Mouse (Mus musculus) adipocyte (in vitro differentiated cells): ENCODE data around the gene Nphp1.

Source experiments
- DNase-seq: peaks from one replicate; pipeline ENCODE4 v3.0.0-alpha.2; 2016; ENCODE audit warnings: low spot score

The Nphp1 gene

DNA sequence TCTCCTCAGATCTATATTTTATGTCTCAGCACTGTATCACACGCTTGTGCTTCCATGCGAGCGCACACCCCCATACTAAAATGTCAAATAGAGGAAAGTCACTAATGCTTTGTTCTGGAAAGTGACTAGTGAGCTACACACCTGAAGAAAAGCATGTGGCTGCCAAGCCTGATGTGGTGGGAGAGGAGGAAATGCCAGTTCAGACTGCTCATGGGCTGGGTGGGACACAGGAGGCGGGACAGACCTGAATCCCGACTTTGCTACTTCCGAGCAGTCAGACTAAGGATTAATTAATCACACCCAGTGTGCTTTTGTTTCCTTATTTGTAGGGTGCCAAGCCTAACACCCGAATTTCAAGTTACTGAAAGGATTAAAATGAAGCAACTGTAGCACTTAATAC, 40.4 kb downstream of the Nphp1 start:
- no peak for DNase-seq

DNA sequence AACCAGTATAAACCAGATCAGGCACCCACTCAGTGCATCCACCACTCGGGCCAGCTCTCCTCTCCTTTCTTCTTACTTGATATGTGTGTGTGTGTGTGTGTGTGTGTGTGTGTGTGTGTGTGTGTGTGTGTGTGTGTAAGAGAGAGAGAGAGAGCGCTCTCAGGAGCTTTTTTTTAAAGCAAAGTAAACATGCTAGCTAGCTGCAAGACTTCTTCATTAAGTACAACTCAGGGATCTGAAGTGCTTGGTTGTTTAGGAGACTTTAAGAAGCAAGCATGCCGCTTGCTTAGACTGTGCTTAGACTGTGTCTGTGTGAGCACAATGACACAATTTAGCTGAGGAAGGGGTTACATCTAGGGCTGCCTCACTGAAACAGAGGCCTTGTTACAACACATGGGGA, 46.1 kb downstream of the Nphp1 start:
- no peak for DNase-seq

DNA sequence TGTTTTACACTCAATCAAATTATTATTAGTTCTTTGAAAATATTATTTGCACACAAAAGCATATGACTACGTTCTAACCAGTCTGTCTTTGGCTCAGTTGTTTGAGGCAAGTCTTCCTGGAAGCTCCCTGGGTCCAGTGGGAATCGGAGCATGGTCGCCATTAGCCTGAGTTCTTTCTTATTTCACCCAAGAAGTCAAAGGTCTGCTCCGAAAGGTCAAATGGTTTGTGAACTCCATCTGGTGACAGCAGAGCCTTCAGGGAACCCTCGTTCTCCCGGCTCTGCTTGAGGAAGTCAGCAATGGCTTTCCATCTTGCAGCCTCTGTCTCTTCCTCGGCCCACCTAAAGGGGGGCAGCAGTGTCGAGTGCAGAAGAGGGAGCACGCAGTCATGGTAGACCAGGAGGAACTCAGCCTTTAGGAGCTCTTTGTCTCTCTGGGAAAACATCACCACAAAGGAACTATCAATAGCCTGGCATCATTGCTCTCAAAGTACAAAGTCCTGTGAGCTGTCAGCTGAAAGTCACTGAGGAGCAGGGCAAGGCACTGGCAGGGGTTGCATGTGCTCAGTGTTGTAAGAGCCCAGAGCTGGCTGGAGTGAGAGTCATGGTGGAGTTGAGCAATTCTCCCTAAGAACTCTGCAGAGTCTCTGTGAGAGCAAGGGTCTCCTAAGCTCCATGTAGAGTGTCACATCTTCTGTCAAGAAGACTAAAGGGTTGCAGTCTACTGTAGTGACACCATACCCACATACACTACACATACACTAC, 47.8 kb downstream of the Nphp1 start:
- peak; percentile 90 for DNase-seq

DNA sequence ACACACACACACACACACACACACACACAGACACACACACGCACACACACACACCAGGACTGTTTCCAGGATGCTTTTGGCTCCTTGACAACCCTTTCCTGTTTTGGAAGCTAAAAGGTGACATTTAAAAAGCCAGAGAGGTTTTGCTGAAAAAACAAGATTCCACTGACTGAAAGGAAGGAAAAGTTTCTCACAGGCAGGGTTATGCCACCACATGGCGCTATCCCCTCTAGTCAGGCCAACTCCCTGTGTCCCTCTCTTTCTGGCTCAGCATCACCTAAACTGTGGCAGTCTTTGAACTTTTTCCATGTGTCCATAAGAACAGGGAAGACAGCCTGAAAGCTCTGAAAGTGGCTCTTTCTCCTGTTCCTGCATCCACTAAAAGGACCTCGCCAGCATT, 50.8 kb downstream of the Nphp1 start:
- DNase-seq = no peak

DNA sequence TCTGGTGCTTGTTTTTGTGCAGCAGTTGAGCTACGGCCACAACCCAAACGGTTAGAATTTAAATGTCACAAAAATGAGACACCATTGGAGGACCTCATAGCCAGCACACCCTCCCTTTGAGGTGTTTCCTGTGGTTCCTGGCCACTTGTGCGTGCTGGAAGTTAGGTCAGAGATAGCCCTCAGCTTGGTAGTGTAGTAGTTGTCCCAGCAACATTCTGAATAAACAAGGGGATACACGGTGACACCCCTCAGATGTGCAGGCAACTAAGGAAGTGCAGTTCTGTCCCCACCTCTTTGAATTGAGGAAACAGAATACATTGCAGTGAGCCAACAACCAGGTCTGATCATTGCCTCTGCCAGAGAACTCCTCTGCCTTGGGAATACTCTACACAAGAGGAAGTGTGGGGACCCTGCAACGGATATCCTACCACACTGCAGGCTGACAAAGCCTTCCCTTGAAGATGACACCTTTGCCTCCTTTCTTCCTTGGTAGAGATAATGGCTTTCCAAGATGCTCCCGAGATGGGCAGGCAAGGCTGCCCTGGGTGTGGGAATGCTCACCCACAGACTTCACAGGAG, 52.0 kb downstream of the Nphp1 start:
- DNase-seq = no peak

DNA sequence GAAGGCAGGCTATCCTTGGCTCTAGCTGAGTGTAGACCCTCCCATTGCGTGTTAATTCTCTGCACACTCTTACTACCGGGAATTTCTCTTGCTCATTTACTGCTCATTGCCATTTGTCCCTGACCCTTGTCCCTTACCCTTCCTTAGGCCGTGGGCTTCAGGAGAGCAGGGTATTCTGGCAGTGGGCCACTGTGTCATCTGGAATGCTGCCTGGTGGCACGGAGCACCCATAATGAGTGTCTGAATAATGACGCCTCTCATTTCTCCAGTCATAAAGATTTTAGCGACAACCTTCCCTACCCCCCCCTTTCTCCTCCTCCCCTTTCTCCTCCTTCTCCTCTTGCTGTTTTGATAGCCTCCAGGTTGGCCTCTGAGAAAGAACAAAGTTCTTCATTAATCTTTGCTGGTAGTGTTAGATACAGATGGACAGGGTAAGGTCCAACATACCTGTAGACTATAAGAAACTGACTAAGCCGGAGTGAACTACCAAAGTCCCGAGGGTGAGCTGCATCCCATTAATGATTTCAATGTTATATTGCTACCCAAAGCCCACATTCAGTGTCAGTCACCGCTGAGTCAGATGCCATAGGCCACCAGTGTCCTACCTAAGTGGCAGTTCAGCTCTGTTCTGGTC, 53.1 kb downstream of the Nphp1 start:
- DNase-seq = no peak

- DNase-seq = no peak
Measured at GRCm38 (mm10) chr2:127734889-127735288, 53.8 kb downstream of the Nphp1 start.

DNA sequence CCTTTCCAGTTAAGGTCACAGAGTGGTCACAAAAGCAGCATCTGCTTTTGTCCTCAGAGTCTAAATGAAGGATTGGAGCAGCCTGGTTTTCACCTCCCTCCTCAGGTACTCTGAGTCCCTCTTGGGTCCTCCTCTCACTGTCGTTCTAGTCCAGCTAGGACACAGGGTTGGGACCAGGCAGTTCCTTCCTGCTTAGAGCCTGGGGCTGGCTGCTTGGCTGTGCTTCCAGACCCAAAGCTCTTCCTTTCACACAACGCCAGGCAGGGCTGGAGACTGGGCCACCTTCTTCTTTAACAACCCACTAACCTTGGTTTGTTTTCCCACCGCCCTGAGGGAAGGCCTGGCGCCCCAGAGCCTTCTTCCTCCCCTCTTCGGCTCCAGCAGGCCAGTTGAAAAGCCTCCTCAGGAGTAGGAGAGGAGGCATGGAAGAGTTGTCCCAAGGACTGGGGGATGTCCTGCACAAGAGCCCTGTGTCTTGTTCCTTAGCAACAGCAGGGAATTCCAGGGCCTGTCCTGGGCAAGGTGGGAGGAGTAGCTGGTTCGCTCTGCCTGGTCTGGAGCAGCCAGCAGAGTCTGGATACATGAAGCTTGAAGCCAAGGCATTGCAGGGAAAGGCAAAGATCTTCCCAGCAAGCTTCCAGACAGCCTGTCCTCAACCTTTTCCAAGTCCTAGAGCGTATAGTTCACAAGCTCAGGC, 58.2 kb downstream of the Nphp1 start:
- DNase-seq = no peak

GRCm38 (mm10) chr2:127729671-127730070, 59.0 kb downstream of the Nphp1 start, which contains the start of gene Mall:
TSS of gene Mall (minus strand) at chr2:127729932.
- no peak for DNase-seq

- no peak for DNase-seq
Measured at GRCm38 (mm10) chr2:127728661-127729450, 59.8 kb downstream of the Nphp1 start.

GRCm38 (mm10) chr2:127728146-127728545, 60.6 kb downstream of the Nphp1 start:
- DNase-seq = no peak

GRCm38 (mm10) chr2:127723193-127723592, 65.5 kb downstream of the Nphp1 start:
- no peak for DNase-seq

GRCm38 (mm10) chr2:127722176-127722892, 66.4 kb downstream of the Nphp1 start:
- peak; percentile 90 for DNase-seq

DNA sequence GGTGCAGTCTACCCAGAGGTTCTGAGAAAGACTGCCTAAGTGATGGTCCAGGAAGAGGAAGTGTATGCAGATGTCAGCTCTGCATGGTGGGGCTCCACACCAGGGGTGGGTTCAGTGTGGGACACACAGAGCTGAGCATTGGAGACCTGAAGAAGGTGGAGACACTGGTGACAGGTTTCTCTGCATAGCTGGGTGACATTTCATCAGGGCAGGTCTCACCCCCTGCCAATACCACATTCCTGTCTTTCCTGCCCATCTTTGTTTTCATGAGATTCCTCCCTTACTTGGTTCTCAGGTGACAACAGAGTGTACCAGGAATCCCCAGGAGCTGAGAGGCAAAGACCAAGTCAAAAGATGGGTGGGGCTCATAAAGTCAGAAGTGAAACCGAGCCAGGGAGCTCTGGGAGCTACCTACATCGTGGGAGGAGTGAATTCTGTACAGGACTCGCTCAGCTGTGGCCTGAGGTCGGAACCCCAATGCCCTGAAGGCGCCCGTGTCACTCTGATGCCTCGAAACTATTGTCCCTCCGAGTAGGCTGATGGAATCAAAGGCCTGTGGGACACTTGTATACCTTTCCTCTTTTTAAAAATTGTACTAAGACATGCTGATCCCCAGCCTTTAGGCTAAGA, 69.7 kb downstream of the Nphp1 start:
- no peak for DNase-seq

- DNase-seq = no peak
Measured at GRCm38 (mm10) chr2:127714726-127715125, 74.0 kb downstream of the Nphp1 start.

DNA sequence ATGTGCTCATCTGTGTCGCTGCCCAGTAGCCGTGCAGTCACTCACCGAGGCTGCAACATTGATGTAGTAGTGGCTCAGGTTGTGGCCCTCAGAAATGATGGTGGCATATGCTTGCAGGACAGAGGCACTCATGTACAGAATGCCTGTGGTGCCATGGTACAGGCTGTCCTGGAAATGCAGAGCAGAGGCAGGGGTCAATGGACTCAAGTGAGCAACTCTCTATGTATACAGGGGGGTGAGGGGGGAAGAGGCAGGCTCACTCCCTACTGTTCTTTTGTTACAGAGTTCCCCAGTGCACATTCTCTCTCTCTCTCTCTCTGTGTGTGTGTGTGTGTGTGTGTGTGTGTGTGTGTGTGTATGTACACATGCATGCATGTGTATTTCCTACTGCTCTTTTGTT, 79.9 kb downstream of the Nphp1 start:
- DNase-seq = no peak

DNA sequence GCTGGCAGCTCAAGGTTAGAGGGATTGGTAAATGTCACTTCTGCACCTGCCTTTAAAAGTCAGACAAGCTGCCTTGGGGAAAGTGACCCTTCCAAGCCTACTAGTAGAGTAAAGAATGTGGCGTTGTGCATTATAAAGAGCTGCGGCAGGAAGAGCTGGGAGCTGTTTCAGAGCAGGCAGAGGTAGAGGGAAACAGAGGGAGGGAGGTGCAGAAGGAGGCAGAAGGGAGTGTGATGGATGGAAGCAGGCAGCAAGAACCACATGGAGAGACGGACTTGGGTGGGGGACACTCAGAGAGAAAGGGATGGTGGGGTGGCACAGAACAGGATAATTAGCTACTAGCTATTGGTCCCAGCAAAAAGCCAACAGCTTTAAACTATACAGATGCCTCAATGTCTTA, 80.6 kb downstream of the Nphp1 start:
- DNase-seq = no peak

- no peak for DNase-seq
Measured at GRCm38 (mm10) chr2:127705267-127705666, 83.4 kb downstream of the Nphp1 start.
